Mouse (Mus musculus) kidney, postnatal 14 days (tissue): ENCODE measurements around the gene Nrl.

Experiments used
- DNase-seq: peaks from one replicate; pipeline ENCODE4 v3.0.0; 2022; ENCODE audit warnings: mixed read lengths

Nrl gene

DNA sequence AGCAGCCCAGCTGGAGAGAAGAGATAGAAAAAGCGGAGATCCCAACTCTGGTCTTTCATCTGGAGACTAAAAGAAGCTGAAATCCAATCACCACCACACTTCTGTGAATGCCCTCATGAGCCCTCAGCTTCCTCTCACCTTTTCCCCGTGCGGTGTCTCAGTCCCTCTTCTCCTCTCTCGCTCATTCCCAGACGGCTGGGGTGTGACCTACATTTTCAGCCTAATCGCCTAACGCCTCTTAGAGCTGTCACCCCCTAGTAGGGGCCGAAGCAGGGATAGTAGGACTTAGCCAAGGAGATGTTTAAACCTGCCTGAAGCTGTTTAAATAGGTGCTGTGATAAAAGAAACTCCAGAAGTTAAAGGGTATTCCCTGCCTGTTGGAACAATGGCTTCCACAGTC is at the start of gene Nrl:
Nrl (minus strand) TSS at position 197 of the 400 bp plus-strand sequence.
- DNase-seq = no peak

DNA sequence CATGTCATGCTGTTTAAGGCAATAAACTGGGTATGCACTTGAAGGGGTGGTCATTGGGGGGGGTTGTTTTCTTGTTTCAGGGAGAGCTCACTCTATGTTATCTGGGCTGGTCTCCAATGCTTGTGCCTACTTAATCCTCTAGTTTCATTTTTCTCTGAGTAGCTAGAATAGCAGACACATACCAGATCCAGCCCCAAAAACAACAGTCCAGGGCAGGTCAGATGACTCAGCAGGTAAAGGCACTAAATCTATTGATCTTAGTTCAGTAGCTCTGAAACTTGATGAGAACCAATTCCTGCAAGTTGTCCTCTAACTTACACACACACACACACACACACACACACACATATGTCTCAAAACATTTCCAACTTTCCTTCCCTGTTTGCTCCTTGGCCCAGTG is 47.0 kb upstream of the Nrl start:
- DNase-seq = no peak

DNA sequence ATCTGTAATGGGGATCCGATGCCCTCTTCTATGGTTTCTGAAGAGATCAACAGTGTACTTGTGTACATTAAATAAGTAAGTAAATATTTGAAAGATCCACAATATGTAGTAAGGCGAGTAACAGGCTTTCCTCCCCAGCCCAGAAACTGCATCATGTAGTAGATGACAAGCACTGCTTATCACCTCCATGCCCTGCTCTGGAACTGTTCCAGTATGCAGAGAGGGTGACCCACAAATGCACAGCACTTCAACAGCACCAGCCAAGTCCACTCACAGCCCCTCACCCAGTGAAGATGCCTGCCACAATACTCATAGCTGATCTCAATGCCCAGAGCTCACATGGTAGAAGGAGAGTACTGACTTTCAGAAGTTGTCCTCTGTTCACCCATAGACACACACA is 45.8 kb upstream of the Nrl start:
- no peak for DNase-seq

DNA sequence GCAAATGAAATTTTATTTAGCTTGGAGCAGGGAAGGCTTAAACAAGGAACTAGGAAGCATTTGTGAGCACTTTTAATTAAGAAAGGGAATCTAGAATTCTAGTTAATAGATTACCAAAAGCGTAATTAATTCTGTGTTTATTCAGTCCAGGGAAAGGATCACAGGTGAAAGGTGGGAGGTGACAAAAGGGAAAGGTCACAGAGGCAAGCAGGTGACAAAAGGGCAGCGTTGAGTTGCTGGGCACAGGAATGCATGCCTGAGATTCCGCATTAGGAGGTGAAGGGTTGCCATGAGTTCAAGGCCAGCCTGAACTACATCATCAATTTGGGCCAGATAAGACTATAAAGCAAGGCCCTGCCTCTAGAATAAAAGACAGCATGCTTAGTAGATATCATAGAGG is 42.7 kb upstream of the Nrl start:
- peak; percentile 26 for DNase-seq

DNA sequence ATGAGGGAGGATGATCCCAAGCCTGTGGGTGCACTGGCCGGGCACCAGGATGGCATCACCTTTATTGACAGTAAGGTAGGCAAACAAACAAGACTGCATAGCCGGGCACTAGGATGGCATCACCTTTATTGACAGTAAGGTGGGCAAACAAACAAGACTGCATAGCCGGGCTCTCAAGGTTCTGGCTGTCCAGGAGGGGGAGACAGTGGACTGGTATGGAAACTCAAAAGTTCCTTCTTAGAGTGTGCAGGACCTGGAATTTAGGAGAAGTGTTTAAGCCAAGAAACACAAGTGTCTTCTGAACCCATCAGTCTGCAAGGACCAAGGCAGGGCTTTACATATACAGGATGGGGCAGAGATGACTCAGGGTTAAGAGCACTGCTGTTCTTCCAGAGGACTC is 41.0 kb upstream of the Nrl start:
- no peak for DNase-seq

DNA sequence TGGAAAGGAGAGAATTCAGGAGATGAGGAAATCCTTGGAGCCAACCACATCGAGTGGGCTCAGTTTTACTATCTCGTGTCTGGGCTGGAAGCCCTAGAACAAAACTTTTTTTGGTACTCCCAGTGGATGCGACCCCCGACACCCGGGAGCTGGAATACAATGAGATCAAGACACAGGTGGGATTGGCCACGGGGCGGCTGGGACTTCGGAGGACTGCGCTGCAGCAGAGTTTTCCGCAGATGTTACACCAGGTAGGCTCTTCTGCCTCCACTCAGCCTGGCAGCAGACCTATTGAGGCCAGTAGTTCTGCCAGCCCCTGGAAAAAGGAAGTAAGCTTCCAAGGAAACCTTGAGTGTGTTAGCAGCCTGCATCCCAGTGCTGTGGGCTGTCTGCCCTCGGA is 38.5 kb upstream of the Nrl start:
- no peak for DNase-seq

DNA sequence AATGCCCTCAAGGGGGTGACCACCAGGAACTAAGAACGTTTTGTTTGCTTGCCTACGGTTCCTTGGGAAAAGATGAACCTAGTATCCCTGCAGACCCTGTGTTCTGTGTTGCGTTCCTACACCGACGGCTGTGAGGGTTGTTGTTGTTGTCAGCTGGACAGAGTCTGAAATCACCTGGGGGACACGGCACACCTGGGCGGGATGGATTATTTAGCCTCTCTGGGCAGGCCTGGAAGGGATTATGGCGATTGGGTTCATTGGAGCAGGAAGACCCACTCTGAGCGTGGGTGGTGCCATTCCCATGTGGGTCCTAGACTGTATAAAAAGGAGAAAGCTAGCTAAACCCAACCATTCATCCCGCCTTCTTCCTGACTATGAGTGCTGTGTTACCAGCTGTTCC is 37.1 kb upstream of the Nrl start:
- DNase-seq = peak; percentile 28

DNA sequence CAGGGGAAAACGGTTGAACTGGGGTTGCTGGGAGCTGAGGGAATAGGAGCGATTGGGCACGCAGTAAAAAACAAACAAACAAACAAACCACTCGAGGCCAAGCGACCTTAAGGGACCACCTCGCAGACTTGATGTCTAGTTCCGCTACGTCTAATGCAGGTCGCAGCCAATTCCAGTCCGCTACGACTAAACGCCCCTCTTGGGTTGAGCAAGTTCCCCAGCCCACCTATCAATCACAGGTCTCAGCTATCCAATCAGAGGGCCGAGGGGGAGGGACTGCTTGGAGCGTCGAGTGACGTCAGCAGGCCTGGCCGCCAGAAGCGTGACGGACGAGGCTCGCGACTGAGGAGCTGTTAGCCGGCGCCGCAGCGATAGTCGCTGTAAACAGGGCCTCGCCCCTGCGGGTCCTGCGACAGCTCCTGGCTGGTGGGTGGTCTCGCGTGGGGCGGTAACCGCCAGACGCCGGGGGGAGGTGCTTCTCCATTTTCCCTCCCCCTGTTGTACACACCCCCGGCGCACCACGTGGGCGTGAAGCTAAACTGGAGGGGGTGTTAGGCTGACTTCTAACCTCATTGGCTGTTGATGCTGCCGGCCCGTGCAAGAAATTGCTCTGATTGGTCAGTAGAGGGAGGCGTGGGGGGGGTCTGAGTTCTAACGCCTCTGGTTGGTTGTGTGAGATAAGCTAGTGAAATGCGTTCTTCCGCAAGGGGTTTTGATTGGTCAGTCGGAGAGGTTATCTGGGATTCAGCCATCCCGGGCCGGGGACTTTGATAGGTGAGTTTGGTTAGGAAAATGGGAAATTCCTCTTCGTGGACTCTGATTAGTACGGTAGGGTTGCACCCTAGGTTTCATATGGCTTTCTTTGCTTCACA is 35.7 kb upstream of the Nrl start, which contains the start of gene A730061H03Rik:
A730061H03Rik (minus strand) TSS at position 205 of the 872 bp plus-strand sequence.
- DNase-seq = peak; percentile 99

DNA sequence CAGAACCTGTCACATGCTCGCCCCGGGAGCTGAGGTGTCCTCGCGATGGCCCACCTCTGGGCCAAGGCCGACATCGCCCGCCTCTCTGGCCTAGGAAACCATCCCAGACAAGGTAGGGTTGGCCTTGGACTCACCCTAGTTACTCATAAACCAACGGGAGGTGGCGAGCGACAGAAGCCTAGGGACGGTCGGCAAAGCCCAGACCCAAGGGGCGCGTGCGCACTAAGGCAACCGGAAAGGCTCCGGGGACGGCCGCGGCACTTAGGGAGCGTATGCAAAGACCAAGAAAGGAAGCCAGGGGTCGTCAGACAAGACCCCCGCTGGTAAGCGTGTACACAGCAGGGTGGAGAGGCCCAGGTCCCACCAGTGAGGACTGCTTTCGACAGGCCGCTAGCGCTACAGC is 35.0 kb upstream of the Nrl start, which contains the start of gene Dcaf11:
Dcaf11 (plus strand) TSS at position 208 of the 403 bp plus-strand sequence.
- peak; percentile 96 for DNase-seq

DNA sequence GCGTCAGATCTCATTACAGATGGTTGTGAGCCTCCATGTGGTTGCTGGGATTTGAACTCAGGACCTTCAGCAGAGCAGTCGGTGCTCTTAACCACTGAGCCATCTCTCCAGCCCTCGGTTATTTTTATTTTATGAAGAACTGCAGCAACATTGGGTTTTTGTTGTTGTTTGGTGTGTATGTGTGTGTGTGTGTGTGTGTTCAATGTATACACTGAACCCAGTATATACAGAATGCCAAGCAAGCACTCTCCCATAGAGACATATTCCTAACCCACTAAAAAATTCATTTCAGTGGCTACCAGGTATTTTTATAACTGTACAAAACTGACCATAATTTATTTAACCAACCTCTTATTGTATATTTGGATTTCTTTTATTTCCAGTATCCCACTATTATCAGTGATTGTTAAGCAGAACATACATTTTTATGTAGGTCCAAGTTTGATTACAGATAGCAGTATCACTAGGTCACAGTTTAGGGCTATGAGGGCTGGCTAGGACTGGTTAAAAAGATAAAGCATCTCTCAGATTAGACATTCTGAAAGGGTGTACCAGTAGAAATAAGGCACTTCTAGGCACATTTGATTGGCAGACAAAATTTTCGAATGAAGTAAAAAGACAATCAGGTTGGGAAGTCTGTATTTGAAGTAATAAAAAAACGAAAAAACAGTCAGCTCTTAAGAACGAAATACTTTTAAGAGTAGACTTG is 34.1 kb upstream of the Nrl start:
- DNase-seq = no peak

DNA sequence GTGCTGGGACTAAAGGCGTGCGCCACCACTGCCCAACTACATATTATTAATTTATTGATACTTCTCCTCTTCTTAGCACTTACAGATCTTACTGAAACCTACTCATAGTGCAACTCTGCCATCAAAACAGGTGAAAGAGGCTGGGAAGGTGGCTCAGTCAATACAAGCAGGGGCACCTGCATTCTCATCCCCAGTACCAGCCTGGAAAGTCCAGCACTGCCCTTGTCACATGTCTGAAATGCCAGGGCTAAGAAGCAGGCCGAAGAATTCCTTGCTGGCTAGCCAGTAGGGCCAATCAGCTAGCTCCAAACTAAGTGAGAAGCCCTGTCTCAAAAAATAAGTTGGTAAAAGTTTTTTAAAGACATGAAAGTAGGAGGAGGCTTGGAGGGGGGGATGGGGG is 32.8 kb upstream of the Nrl start:
- peak; percentile 42 for DNase-seq

DNA sequence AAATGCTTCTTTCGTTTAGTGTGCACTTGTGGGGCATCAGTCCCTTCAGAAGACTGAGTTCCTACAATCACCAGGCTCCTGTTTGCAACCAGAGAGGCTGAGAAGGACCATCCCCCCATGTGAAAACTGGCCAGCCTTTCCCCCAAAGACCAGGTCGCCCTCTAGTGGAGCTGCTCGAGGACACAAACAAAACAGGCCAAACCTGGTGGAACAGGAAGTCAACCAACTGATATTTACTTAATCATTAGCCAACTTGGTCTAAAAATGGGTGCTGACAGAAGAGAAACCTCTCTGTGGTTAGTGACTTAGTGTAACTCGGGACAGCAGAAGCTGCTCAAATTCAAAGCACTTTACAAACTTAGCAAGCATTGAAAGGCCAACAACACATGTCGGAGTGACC is 32.2 kb upstream of the Nrl start:
- peak; percentile 89 for DNase-seq

DNA sequence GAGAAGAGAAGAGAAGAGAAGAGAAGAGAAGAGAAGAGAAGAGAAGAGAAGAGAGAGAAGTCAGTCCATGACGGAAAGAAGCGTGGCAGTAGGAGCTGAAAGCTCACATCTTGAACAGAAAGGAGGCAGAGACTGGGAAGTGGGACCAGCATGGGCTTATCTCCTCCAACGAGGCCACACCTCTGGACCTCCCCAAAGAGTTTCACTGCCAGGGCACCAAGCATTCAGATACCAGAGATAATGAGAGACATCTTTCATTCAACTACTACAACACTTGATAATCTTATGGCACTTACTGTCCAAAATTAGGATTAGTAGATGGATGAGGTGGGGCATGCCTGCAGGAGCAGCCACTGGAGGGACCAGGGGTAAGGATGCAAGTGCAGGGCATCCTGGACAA is 31.0 kb upstream of the Nrl start:
- no peak for DNase-seq

DNA sequence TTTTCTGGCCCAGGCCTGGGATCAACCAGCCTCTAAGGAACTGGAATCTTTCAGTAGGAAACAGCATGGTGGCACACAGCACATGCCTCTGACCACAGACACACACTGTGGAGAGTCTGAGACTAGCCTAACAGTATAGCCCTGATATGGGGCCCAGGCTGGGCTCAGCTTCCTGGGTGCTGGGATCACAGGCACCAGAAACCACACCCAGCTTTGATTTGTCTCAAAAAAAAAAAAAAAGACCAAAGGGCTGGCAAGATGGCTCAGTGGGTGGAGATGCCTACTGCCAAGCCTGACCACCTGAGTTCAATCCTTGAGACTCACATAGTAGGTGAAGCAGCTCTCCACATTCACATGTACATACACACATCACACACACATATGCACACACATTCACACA is 29.9 kb upstream of the Nrl start:
- DNase-seq = no peak

DNA sequence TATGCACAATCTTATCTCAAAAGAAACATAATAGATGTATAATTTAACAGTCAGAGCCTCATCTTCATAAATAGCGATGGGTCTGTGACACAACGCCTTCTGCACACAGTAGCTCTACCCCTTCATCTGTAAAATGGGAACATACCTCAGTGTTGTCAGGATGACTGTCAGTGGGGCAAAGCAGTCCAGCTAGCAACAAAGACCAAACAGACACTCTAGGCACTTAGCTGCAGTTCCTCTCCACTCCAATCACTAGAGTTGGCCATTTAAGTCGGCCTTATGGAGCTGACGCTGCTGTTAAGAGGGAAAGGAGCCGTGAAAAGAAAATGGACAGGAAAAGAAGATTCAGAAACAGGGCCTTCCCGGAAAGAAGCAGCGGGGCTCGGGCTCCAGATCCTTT is 27.0 kb upstream of the Nrl start:
- DNase-seq = no peak

DNA sequence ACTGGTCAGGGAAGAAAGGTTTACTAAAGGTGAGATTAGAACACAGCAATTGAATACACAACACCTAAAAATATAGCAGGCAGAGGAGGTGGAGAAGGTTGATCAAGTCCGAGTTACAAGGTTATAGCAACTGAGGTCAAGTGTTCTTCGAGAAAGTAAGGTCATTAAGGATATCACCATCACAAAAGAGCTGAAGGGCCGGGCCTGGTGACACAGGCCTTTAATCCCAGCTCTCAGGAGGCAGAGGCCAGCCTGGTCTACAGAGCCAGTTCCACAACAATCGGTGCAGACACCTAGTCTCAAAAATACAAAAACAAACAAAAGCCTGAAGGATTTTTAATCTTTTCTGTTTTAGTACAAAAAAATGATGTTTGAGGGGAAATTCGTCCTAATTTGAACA is 26.6 kb upstream of the Nrl start:
- no peak for DNase-seq

DNA sequence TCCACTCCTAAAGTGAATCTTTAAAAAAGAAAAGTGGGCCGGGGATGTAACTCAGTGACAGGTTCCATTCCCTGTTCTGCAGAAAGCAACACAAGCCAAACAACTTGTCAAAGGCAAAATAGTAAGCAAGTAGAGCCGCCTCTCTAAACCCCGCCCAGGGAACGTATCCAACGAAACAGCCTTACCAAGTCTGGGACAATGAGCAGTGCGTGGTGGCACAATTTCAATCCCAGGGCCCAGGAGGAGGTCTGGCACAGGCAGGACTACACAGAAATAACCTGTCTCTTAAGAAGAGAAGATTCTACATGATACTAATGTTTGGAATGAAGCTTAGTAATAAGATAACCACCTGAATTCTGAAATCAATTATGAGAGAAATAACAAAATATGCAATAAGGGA is 25.4 kb upstream of the Nrl start:
- no peak for DNase-seq

DNA sequence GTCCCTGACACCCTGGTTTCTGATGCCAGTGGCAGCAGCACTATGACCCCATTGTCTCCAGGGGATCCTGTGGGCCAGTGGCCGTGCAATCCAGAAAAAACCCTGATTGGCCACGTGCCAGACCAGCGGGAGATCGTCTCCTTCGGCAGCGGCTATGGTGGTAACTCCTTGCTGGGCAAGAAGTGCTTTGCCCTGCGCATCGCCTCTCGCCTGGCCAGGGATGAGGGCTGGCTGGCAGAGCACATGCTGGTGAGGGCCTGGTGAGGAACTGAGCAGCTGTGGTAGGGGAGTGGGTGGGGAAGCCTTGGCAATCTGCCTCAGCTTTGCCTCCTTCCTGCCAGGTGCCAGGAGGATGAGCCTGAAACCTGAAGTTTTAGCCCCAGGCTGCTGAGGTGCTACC is 19.6 kb upstream of the Nrl start:
- DNase-seq = no peak

DNA sequence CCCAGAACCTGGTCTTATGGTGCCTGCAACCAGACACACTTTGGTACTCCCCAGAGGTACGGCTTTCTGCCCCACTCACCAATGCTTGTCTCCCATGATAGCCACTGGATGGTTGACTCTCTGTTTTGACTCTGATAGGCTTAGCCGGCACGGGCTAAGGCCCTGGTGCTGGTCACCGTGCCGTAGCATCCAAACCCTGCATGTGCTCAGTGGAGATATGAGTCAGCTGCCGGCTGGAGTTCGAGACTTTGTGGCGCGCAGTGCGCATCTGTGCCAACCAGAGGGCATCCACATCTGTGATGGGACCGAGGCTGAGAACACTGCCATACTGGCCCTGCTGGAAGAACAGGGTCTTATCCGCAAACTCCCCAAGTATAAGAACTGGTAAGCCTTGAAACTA is 17.5 kb upstream of the Nrl start:
- no peak for DNase-seq

DNA sequence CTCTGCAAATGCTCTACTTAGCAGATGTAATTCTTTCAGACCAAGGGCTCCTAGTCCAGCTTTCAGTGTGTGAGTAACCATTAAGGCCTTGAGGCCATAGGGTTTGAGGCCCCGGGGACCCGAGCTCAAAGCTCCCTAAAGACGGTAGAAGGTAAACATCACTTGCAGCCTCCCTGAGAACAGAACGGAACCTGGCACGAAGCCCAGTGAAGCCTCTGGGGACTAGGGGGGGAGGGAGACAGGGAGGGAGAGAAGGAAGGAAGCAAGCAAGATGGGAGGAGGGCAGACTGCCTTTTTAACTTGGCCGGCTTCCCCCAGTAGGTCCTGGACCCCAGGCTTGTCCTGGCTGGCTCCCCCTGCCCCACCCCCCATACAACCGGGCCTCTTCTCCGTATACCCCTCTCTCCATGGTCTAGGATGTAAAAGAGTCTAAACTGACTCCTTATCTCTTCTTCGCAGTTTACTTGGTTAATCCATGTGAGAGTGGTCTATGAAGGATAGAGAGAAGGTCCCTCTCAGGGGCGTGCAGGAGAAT is 16.1 kb upstream of the Nrl start:
- peak; percentile 86 for DNase-seq

DNA sequence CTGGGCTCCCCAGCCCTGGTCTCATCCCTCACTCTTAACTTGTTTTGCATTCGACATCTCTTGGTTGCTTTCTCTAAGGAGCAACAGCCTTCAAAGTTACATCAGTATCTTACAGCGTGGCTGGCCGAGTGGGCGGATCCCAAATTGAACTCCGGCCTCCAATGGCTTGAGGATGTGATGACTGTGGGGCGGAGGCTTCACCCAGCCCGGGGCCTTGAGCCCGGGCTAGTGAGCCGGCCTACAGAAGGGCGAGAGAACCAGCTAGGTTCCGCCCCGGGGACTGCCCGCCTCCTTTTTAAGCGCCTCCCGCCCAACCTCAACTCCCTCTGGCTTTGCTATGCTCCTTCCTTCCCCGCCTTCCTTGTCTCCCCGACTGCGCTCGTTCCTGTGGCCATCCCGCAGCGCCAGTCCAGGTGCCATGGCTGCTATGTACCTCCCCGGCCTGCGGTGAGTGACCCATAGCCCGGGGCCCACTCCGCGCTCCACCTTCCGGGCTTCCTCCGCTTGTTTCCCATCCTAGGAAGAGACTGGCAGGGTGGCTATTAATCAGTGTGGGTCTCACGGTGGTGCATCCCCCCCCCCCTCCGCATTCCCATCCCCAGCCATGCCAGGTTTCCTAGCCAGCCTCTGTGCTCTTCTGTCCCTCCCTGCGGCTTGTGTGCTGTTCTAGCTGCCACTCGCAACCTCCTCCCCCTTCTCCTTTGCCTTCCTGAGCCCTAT is 15.4 kb upstream of the Nrl start, which contains the start of gene Pck2:
Pck2 (plus strand) TSS at position 200 of the 720 bp plus-strand sequence.
- DNase-seq = peak; percentile 93

DNA sequence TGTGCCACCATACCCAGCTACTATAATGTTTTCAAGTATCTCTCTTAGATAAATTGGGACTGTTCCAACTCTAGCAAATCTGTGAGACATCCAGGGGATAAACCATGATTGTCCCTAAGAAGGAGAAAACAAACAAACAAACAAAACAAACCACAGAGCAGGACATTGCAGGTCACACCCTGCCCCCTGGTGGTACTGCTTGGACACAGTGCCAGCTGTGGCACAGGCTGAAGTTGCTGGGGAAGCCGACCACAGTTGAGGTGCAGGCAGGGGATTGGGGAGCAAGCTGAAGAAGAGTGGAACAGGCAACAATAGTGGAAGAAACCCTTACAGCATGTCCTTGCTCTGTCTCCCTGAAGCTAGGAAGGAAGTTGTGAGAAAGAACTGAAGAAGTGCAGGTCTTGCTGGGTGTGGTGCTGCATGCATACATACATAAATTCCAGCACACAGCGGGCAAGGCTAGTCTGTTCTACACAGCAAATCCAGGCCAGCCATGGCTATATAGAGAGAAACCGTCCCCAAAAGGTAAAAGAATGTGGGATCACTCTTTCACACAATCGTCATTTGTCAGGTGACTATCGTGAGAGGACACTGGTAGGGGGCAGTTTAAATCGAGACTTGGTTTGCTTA is 11.4 kb upstream of the Nrl start:
- DNase-seq = peak; percentile 62

DNA sequence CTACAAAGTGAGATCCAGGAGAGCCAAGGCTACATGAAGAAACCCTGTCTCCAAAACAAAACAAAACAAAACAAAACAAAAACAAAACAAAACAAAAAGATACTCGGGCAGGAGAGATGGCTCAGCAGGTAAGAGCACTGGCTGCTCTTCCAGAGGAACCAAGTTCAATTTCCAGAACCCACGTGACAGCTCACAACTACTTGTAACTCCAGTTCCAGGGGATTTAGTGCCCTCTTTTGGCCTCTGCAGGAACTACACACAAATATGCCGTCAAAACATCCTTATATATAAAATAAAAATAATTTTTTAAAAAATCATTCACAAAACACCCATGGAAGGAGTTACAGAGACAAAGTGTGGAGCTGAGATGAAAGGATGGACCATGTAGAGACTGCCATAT is 3.2 kb upstream of the Nrl start:
- DNase-seq = peak; percentile 29
